Mouse (Mus musculus) hindbrain, postnatal 0 days (tissue): ENCODE results near the gene Fosb. TPM values are rescaled to one million over a fixed set of nuclear protein-coding genes. Genes with fewer than 3 reads are reported as not detected.

Experiments
- ATAC-seq: fragments of 200-750 bp; cut with Nextera tagmentation; 2 replicates; pipeline ENCODE4 v1.8.0; 2017; ENCODE audit warnings: mild to moderate bottlenecking, moderate TSS enrichment, moderate library complexity
- DNase-seq: peaks from one replicate; pipeline ENCODE4 v3.0.0-alpha.2; 2015; ENCODE audit warnings: low spot score
- H3K27ac ChIP-seq: fragments of 300-500 bp; sonication (generic); 2 replicates; pipeline ENCODE4 v1.5.1; 2014; ENCODE audit warnings: mild to moderate bottlenecking
- H3K27me3 ChIP-seq: fragments of 300-500 bp; sonication (generic); 2 replicates; pipeline ENCODE4 v1.6.1; 2014; ENCODE audit warnings: low read length, mixed read lengths; ENCODE audit not compliant: insufficient read depth
- H3K36me3 ChIP-seq: fragments of 300-500 bp; sonication (generic); 2 replicates; pipeline ENCODE4 v1.6.1; 2014; ENCODE audit warnings: low read length, mixed read lengths; ENCODE audit not compliant: insufficient read depth
- H3K4me1 ChIP-seq: fragments of 300-500 bp; sonication (generic); 2 replicates; pipeline ENCODE4 v1.6.1; 2014; ENCODE audit warnings: antibody characterized with exemption, low read length, mixed read lengths; ENCODE audit not compliant: insufficient read depth
- H3K4me2 ChIP-seq: fragments of 300-500 bp; sonication (generic); 2 replicates; pipeline ENCODE4 v1.6.1; 2014; ENCODE audit warnings: low read depth, mild to moderate bottlenecking, low read length, moderate library complexity, mixed read lengths
- H3K4me3 ChIP-seq: fragments of 300-500 bp; sonication (generic); 2 replicates; pipeline ENCODE4 v1.5.1; 2014; ENCODE audit warnings: low read length
- H3K9ac ChIP-seq: fragments of 300-500 bp; sonication (generic); replicated peaks from 2 replicates; pipeline ENCODE4 v1.6.1; 2014; ENCODE audit warnings: mild to moderate bottlenecking, low read length, moderate library complexity, mixed read lengths
- H3K9me3 ChIP-seq: fragments of 300-500 bp; sonication (generic); 2 replicates; pipeline ENCODE4 v1.6.1; 2016; ENCODE audit warnings: low read length, mixed read lengths
- CTCF ChIP-seq: IDR thresholded peaks from 2 replicates; pipeline ENCODE4 v1.5.1; 2016; ENCODE audit warnings: antibody characterized with exemption, control low read depth, low read depth
- WGBS: fragments of 180-500 bp; shearing (Covaris S2); extraction: QIAGEN DNeasy Blood & Tissue Kit; methylation state at CpG from one replicate; pipeline ENCODE4 v1.1.7; 2014; 5-methylcytosine and 5-hydroxymethylcytosine counted together
- polyA plus RNA-seq: library from polyadenylated mRNA; unstranded; fragments of >200 nt; fragmentation: Nextera tagmentation; extraction: Ambion mirVana; gene quantifications from 2 replicates; pipeline ENCODE4 v1.2.1, GENCODE M21; 2015
- total RNA-seq: library from RNA; depleted of rRNA; stranded (reverse); fragments of >200 nt; gene quantifications from 2 replicates; pipeline ENCODE4 v1.2.3, GENCODE M21; 2014

The Fosb gene
- total and polyA plus RNA-seq, 2 experiments from 2014 or later, result 0.09 to 0.31 TPM

DNA sequence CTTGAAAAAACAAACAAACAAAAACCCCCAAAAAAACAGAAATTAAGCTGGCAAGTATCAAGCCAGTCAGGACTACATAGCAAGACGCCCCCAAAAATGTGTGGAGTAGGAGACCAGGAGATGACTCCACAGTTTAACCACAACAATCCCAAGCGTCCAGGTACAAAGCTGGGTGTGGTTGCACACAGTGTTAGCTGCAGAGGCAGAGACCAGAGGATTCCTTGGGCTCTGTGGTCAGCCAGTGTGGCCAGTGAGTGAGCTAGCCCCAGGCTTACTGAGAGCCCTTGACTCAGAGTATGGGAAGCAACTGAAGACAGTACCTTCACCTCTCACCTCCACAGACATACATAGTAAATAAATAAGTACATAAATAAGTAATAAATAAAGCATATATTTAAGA, 22.1 kb upstream of the Fosb start:
- ATAC-seq (no peak), DNase-seq (no peak)
- Histone ChIP-seq H3K4me2 (no peak overlapping the region), H3K9ac (no peak overlapping the region), H3K36me3 (no peaks in the 10 kb centered on the region), H3K27ac (no peak overlapping the region), H3K4me1 (0 out of 2 replicates have a peak, but pooled peaks cover 7% of the 10 kb centered on the region), H3K4me3 (peak overlapping the region; percentile 60; the same call in 1 of the 2 replicates), H3K9me3 (no peaks in the 10 kb centered on the region), H3K27me3 (no peaks in the 10 kb centered on the region)
- TF ChIP-seq CTCF, result no peak
- 68% methylated on average over 2 of the region's 2 CpGs for WGBS

DNA sequence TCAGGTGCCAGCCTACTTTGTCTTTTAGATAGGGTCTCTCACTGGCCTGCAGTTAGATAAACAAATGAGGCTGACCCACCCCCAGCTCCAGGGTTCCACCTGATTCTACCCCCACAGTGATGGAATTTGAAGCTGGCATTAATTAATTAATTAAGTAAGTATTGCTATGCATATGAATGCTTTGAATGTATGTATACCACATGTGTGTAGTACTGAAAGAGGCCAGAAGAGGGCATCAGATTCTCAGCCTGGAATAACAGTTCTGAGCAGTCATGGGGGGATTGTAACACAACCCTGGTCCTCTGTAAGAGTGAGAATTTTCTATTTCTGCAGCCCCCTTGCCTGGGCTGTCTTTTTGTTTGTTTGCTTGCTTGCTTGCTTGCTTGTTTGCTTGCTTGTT, 18.6 kb upstream of the Fosb start:
- no peak overlapping the region for H3K9ac ChIP-seq
- H3K36me3 ChIP-seq, result no peaks in the 10 kb centered on the region
- TF ChIP-seq CTCF, result peak; percentile 35; the same call in 1 of the 2 replicates
- H3K4me3 ChIP-seq, result no peak overlapping the region
- no peak overlapping the region for H3K4me2 ChIP-seq
- H3K27me3 ChIP-seq, result no peaks in the 10 kb centered on the region
- no peaks in the 10 kb centered on the region for H3K9me3 ChIP-seq
- H3K27ac ChIP-seq, result no peak overlapping the region
- no peak for DNase-seq
- no peak for ATAC-seq
- H3K4me1 ChIP-seq, result peaks cover 13% of the 10 kb centered on the region; the same call in 1 of the 2 replicates

DNA sequence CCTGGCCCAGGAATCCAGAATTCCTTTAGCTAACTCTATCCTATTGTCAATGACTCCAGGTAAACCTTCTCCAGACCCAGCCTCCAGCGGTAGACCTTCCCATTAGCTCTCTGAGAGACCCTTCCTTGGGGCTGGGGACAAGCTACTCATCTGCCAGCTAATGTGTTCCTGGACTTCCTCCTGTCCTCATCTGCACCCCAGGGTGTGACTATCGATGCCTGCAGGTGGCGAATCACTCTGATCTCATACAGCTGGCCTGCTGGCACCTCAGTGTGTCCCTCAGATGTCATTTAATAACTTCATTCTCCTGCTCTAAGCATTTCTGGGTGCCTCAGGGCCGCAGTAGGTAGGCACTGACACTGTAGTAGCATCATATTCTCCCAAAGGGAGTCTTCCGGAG, 17.9 kb upstream of the Fosb start:
- no peak for DNase-seq
- Histone ChIP-seq H3K27me3 (no peaks in the 10 kb centered on the region), H3K9me3 (no peaks in the 10 kb centered on the region), H3K4me2 (peak overlapping the region; percentile 70; the same call in 1 of the 2 replicates), H3K9ac (no peak overlapping the region), H3K4me3 (no peak overlapping the region), H3K36me3 (no peaks in the 10 kb centered on the region), H3K27ac (no peak overlapping the region), H3K4me1 (peaks cover 13% of the 10 kb centered on the region; the same call in 1 of the 2 replicates)
- no peak for ATAC-seq
- 78% methylated on average over 5 of the region's 5 CpGs for WGBS
- TF ChIP-seq CTCF, result no peak

DNA sequence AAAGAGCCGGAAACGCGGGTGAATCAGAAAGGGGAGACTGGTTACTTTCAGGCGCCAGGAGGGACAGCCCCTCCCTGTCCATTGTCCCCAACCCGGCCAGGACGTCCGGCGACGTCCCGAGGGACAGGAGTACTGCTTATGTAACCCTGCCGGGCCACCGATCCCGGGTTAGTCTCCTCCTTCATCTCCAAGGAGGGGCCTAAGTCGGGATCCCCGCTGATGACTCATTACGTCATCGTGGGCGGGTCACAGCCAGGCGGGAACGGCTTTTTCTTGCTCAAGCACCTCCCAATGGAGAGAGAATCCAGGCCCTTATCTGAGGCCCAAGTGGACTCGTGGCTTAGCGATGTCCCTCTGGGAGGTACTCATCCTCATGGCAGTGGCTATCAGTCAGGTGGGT, 17.3 kb upstream of the Fosb start:
- Histone ChIP-seq H3K4me3 (peak overlapping the region; percentile 38), H3K36me3 (no peaks in the 10 kb centered on the region), H3K4me2 (peak overlapping the region; percentile 70), H3K9me3 (no peaks in the 10 kb centered on the region), H3K27me3 (no peaks in the 10 kb centered on the region), H3K9ac (peak overlapping the region; percentile 31), H3K4me1 (peaks cover 13% of the 10 kb centered on the region; the same call in 1 of the 2 replicates), H3K27ac (peak overlapping the region; percentile 75; the same call in 1 of the 2 replicates)
- DNase-seq (peak; percentile 84), ATAC-seq (peak; percentile 52; the same call in 1 of the 2 replicates)
- under 1% methylated on average over 22 of the region's 22 CpGs for WGBS
- no peak for TF ChIP-seq CTCF

DNA sequence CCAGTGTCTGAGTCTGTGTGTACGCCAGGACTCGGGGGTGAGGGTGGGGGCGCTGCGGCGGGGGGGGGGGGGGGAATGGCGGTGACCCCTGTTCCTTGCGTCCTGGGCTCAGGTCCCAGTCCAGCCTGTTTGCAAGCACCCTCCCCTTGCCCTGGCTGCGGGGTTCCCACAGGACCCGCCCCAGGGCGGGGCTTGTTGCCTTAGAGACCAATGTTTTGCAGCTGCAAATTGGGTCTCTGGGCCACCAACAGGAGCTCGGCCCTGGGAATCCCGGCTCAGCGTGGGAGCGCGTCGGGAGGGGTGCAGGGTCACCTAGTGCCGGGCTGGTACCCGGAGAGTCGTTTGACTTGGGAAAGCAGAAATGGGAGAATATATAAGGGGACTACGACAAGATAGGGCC, 16.5 kb upstream of the Fosb start:
- H3K36me3 ChIP-seq, result no peaks in the 10 kb centered on the region
- under 1% methylated on average over 20 of the region's 20 CpGs for WGBS
- peak overlapping the region; percentile 31 for H3K9ac ChIP-seq
- DNase-seq (peak; percentile 80), ATAC-seq (peak; percentile 44)
- no peaks in the 10 kb centered on the region for H3K27me3 ChIP-seq
- no peak for TF ChIP-seq CTCF
- peak overlapping the region; percentile 70 for H3K4me2 ChIP-seq
- peak overlapping the region; percentile 38 for H3K4me3 ChIP-seq
- H3K4me1 ChIP-seq, result peaks cover 13% of the 10 kb centered on the region; the same call in 1 of the 2 replicates
- H3K9me3 ChIP-seq, result no peaks in the 10 kb centered on the region
- peak overlapping the region; percentile 75 for H3K27ac ChIP-seq

DNA sequence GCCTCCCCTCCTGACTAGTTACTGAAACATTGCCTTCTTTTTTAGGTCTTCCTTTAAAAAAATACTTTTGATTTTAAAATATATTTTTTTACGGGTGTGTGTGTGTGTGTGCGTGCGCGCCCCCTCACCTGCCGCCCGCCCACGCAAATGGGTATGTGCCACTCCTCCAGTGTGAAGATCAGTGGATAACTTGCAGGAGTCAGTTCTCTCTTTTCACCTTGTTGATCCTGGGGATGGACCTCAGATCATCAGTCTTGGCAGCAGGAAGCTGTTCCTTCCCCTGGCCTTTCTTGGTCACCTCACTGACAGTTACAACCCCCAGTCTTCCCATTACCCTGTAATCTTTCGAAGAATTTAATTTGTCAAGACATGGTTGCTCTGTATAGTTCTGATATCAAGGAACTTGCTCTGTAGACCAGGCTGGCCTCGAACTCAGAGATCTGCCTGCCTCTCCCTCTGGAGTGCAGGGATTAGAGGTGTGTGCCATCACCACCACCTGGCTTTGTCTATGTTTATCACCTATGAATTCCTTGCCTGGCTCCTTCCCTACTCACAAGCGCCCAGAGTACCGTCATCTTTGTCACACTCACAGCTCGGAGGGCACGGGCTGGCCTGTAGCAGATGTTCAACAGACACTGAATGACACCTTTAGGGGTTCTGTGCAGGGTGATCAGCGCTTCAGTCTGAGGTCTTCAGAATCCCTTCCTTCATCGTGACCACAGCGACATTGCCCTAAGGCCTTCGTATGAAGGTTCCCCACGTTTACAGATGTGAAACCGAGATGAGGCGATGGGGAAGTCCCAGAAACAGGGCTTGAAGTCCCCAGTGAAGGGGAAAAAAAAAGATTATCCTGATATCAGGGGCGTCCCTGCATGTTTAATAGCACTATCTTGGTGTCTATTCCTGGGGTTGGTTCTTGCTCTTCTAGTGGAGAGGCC, 15.7 kb upstream of the Fosb start:
- no peaks in the 10 kb centered on the region for H3K27me3 ChIP-seq
- H3K27ac ChIP-seq, result 0 out of 2 replicates have a peak overlapping the region, but pooled peaks have one; percentile 75
- H3K9me3 ChIP-seq, result no peaks in the 10 kb centered on the region
- H3K4me1 ChIP-seq, result peaks cover 13% of the 10 kb centered on the region; the same call in 1 of the 2 replicates
- no peak overlapping the region for H3K9ac ChIP-seq
- H3K4me3 ChIP-seq, result no peak overlapping the region
- H3K36me3 ChIP-seq, result no peaks in the 10 kb centered on the region
- TF ChIP-seq CTCF, result no peak
- ATAC-seq (no peak), DNase-seq (no peak)
- WGBS, result 74% methylated on average over 21 of the region's 21 CpGs
- no peak overlapping the region for H3K4me2 ChIP-seq
